Mouse (Mus musculus) ES-Bruce4 (cell line): ENCODE results near the gene Mt4. TPM values are rescaled to one million over a fixed set of nuclear protein-coding genes. Genes with fewer than 3 reads are reported as not detected.
"Not testable (repeated sequence)": the region's sequence is repeated elsewhere in the genome, so short reads cannot be mapped to it uniquely, and the experiment has no call there.

ENCODE experiments used
- H3K27ac ChIP-seq: 2 replicates; pipeline ENCODE4 v1.5.1; 2012; ENCODE audit warnings: low read length, inconsistent platforms; ENCODE audit not compliant: insufficient read depth
- H3K27me3 ChIP-seq: 2 replicates; pipeline ENCODE4 v1.6.1; 2012; ENCODE audit warnings: mild to moderate bottlenecking, low read length, inconsistent platforms; ENCODE audit not compliant: control insufficient read depth, poor library complexity, insufficient read depth, severe bottlenecking
- H3K36me3 ChIP-seq: 2 replicates; pipeline ENCODE4 v1.6.1; 2012; ENCODE audit warnings: inconsistent platforms, mild to moderate bottlenecking, low read length, moderate library complexity; ENCODE audit not compliant: control insufficient read depth, poor library complexity, insufficient read depth, severe bottlenecking
- H3K4me1 ChIP-seq: one replicate; pipeline ENCODE4 v1.8.1; 2011; ENCODE audit warnings: low read length; ENCODE audit not compliant: control insufficient read depth, insufficient read depth
- H3K4me3 ChIP-seq: 2 replicates; pipeline ENCODE4 v1.5.1; 2011; ENCODE audit warnings: low read depth, mild to moderate bottlenecking, low read length
- H3K9ac ChIP-seq: 2 replicates; pipeline ENCODE4 v1.6.1; 2012; ENCODE audit warnings: low read depth, mild to moderate bottlenecking, inconsistent platforms; ENCODE audit not compliant: poor library complexity, severe bottlenecking
- H3K9me3 ChIP-seq: replicated peaks from 2 replicates; pipeline ENCODE4 v1.6.1; 2012; ENCODE audit warnings: mild to moderate bottlenecking, low read length, inconsistent platforms; ENCODE audit not compliant: control insufficient read depth, poor library complexity, insufficient read depth, severe bottlenecking
- CTCF ChIP-seq: IDR thresholded peaks from one replicate; pipeline ENCODE4 v1.8.1; 2011; ENCODE audit warnings: low read depth, low read length
- EP300 ChIP-seq: IDR thresholded peaks from 2 replicates; pipeline ENCODE4 v1.6.1; 2011; ENCODE audit warnings: low read depth, low read length; ENCODE audit not compliant: insufficient read depth
- POLR2A ChIP-seq: IDR thresholded peaks from one replicate; pipeline ENCODE4 v1.8.1; 2011; ENCODE audit warnings: low read length; ENCODE audit not compliant: insufficient read depth
- polyA plus RNA-seq: library from polyadenylated mRNA; stranded (reverse); fragments of >200 nt; gene quantifications from 2 replicates; pipeline ENCODE4 v1.2.4, GENCODE M21; 2011; ENCODE audit warnings: low read depth; ENCODE audit not compliant: missing spikeins, insufficient read depth, insufficient read length

The Mt4 gene
- polyA plus RNA-seq, 1 experiment = not detected

- no peak overlapping the region for H3K9ac ChIP-seq
- H3K27ac ChIP-seq = no peak overlapping the region
- H3K27me3 ChIP-seq = no peaks in the 10 kb centered on the region
- H3K9me3 ChIP-seq = no peaks in the 10 kb centered on the region
- H3K4me1 ChIP-seq = peaks cover 10% of the 10 kb centered on the region
- H3K36me3 ChIP-seq = no peaks in the 10 kb centered on the region
- TF ChIP-seq POLR2A (no peak), EP300 (no peak), CTCF (no peak)
- H3K4me3 ChIP-seq = no peak overlapping the region
Measured at GRCm38 (mm10) chr8:94156092-94156491, 19.1 kb downstream of the Mt4 start.

DNA sequence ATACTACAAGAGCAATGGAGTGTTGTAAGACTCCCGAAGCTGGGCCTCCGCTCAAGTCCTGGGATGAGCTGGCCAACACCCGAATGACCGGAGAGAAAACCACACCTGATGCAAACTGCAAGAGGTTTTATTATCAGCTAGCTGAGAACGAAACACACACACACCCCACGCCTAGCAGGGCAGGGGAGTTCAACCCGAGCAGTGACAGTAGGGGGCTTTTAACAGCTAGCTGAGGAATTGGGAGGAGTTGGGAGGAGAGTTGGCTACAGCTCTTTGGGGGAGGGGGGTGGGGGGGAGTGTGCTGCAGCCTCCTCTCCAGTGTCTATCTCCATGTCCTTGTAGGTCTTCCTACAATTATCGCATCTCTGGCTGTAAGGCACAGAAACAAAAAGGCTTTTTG is 28.8 kb downstream of the Mt4 start:
- H3K27ac ChIP-seq = not testable (repeated sequence)

GRCm38 (mm10) chr8:94167244-94167643 is 30.2 kb downstream of the Mt4 start:
- H3K9me3 ChIP-seq = peaks cover 6% of the 10 kb centered on the region; the same call in 1 of the 2 replicates
- H3K4me1 ChIP-seq = no peaks in the 10 kb centered on the region
- H3K36me3 ChIP-seq = no peaks in the 10 kb centered on the region
- no peak overlapping the region for H3K4me3 ChIP-seq
- no peak overlapping the region for H3K27ac ChIP-seq
- TF ChIP-seq POLR2A (no peak), EP300 (peak; percentile 52; the same call in 1 of the 2 replicates), CTCF (peak; percentile 90)
- no peaks in the 10 kb centered on the region for H3K27me3 ChIP-seq
- no peak overlapping the region for H3K9ac ChIP-seq

More for the DNA sequence above, 28.8 kb downstream of the Mt4 start:
- not testable (repeated sequence) for H3K4me1 ChIP-seq, H3K9me3 ChIP-seq, H3K27me3 ChIP-seq, H3K9ac ChIP-seq, H3K36me3 ChIP-seq, H3K4me3 ChIP-seq

DNA sequence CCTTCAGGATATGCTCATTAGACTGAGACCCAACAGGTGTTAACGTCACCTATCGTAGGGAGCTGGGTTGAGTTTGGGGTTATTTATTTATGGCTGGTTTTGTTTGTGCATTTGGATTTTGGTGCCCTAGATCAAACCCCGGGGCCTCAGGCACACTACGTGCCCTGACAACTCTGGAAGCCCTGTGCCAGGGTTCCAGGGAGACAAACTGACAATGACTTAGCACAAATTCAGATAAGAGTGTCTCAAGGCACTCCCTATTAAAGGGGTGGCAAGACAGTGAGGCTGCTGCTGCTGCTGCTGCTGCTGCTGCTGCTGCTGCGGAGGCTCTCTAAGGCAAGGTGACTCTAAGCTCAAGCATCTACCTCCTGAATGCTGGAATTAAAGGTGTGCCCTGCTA is 32.5 kb downstream of the Mt4 start:
- no peak for TF ChIP-seq POLR2A
- TF ChIP-seq EP300 = no peak
- no peak for TF ChIP-seq CTCF
- Histone ChIP-seq H3K9ac (0 out of 2 replicates have a peak overlapping the region, but pooled peaks have one; percentile 11), H3K27ac (no peak overlapping the region), H3K9me3 (peaks cover 6% of the 10 kb centered on the region; the same call in 1 of the 2 replicates), H3K4me1 (peaks cover 1% of the 10 kb centered on the region), H3K36me3 (peaks cover 5% of the 10 kb centered on the region; the same call in 1 of the 2 replicates), H3K27me3 (no peaks in the 10 kb centered on the region), H3K4me3 (no peak overlapping the region)

GRCm38 (mm10) chr8:94171321-94171755 is 34.3 kb downstream of the Mt4 start:
- TF ChIP-seq EP300 (no peak), CTCF (no peak), POLR2A (no peak)
- H3K4me1 ChIP-seq = peaks cover 1% of the 10 kb centered on the region
- H3K9ac ChIP-seq = peak overlapping the region; percentile 92
- H3K27me3 ChIP-seq = no peaks in the 10 kb centered on the region
- peaks cover 5% of the 10 kb centered on the region; the same call in 1 of the 2 replicates for H3K36me3 ChIP-seq
- peak overlapping the region; percentile 89 for H3K4me3 ChIP-seq
- peak overlapping the region; percentile 89 for H3K27ac ChIP-seq
- H3K9me3 ChIP-seq = peaks cover 6% of the 10 kb centered on the region; the same call in 1 of the 2 replicates

GRCm38 (mm10) chr8:94172075-94172808 is 35.2 kb downstream of the Mt4 start, which contains the start of gene Mt2:
Mt2 (plus strand) TSS chr8:94172664.
- H3K36me3 ChIP-seq = peaks cover 5% of the 10 kb centered on the region; the same call in 1 of the 2 replicates
- no peaks in the 10 kb centered on the region for H3K9me3 ChIP-seq
- peak within 1 kb of the TSS; percentile 89 for H3K27ac ChIP-seq
- no peaks in the 10 kb centered on the region for H3K27me3 ChIP-seq
- peak within 1 kb of the TSS; percentile 89 for H3K4me3 ChIP-seq
- peak within 1 kb of the TSS; percentile 92 for H3K9ac ChIP-seq
- TF ChIP-seq POLR2A = peak; percentile 52
- no peak for TF ChIP-seq EP300
- H3K4me1 ChIP-seq = peaks cover 1% of the 10 kb centered on the region
